Mouse (Mus musculus) spleen, adult 2 months (tissue): ENCODE measurements at regions not wholly inside any gene's neighbourhood (a gene's known extent, or its start where the extent isn't known, plus 50 kb on each side); places are given as distances from the start of the nearest gene placed in this dataset.

ENCODE experiments used
- CTCF ChIP-seq: fragments of 200-500 bp; IDR thresholded peaks from 2 replicates; pipeline ENCODE4 v1.5.1; 2011; ENCODE audit warnings: mild to moderate bottlenecking, inconsistent platforms; ENCODE audit not compliant: insufficient read depth, insufficient read length, insufficient replicate concordance; ENCODE audit errors: extremely low read depth
- POLR2A ChIP-seq: fragments of 200-500 bp; IDR thresholded peaks from 2 replicates; pipeline ENCODE4 v1.6.1; 2011; ENCODE audit warnings: low read depth, low read length, inconsistent platforms

GRCm38 (mm10) chr8:34392208-34392980, 280.9 kb upstream of the Gm10131 start:
- TF ChIP-seq CTCF (no peak), POLR2A (no peak)
